Mouse (Mus musculus) monocyte, adult 5-6 weeks (primary cell): ENCODE results near the gene Gpr65. TPM values are rescaled to one million over a fixed set of nuclear protein-coding genes. Genes with fewer than 3 reads are reported as not detected.

Experiments used
- total RNA-seq: library from RNA; stranded (forward); fragments of 200-1000, 200-491, 200-594 nt; gene quantifications from 3 replicates; pipeline ENCODE4 v1.2.3, GENCODE M21; 2017

Gpr65 gene
- total RNA-seq, 1 experiment from 2014 or later = 70.8 TPM

Other genes with a start within 250 kb of the Gpr65 start
- 10.6 to 15.5 TPM (median 12.9 TPM) in 3 replicates for gene Galc, start 9.2 kb upstream of the Gpr65 start, total RNA-seq